Mouse (Mus musculus) embryonic fibroblast, embryonic 13.5 days (primary cell): ENCODE results near the gene Scfd2. TPM values are rescaled to one million over a fixed set of nuclear protein-coding genes. Genes with fewer than 3 reads are reported as not detected.
A peak's percentile ranks its signal among the peaks of the same experiment; 100 is the strongest.

Experiments used
- H3K27ac ChIP-seq: 2 replicates; pipeline ENCODE4 v1.5.1; 2012; ENCODE audit warnings: low read length, control low read depth, inconsistent platforms; ENCODE audit not compliant: insufficient read depth
- H3K4me1 ChIP-seq: 2 replicates; pipeline ENCODE4 v1.6.1; 2011; ENCODE audit warnings: low read length; ENCODE audit not compliant: control insufficient read depth, insufficient read depth
- H3K4me3 ChIP-seq: 2 replicates; pipeline ENCODE4 v1.5.1; 2011; ENCODE audit warnings: mild to moderate bottlenecking, control low read depth, low read length; ENCODE audit not compliant: insufficient read depth
- CTCF ChIP-seq: IDR thresholded peaks from 2 replicates; pipeline ENCODE4 v1.5.1; 2011; ENCODE audit warnings: mild to moderate bottlenecking, control low read depth, low read length, moderate library complexity, borderline replicate concordance; ENCODE audit not compliant: insufficient read depth
- POLR2A ChIP-seq: IDR thresholded peaks from 2 replicates; pipeline ENCODE4 v1.6.1; 2011; ENCODE audit warnings: low read depth, mild to moderate bottlenecking, control low read depth, low read length, moderate library complexity
- polyA plus RNA-seq: library from polyadenylated mRNA; stranded (reverse); fragments of >200 nt; gene quantifications from 2 replicates; pipeline ENCODE4 v1.2.4, GENCODE M21; 2011; ENCODE audit warnings: low read depth; ENCODE audit not compliant: missing spikeins, insufficient read length

Gene Scfd2
- polyA plus RNA-seq, 1 experiment: 11.4 TPM

- Histone ChIP-seq H3K4me1 (peaks cover 10% of the 10 kb centered on the region), H3K27ac (peak overlapping the region; percentile 59), H3K4me3 (no peak overlapping the region)
- TF ChIP-seq CTCF (no peak), POLR2A (no peak)
Observed at GRCm38 (mm10) chr5:74267736-74268369, 263.7 kb downstream of the Scfd2 start.

- H3K27ac ChIP-seq: peak overlapping the region; percentile 71; the same call in 1 of the 2 replicates
- no peak overlapping the region for H3K4me3 ChIP-seq
- H3K4me1 ChIP-seq: peaks cover 10% of the 10 kb centered on the region
- TF ChIP-seq POLR2A (no peak), CTCF (no peak)
Observed at GRCm38 (mm10) chr5:74267196-74267595, 264.4 kb downstream of the Scfd2 start.

GRCm38 (mm10) chr5:74266476-74266819 lies 265.1 kb downstream of the Scfd2 start:
- peaks cover 10% of the 10 kb centered on the region for H3K4me1 ChIP-seq
- TF ChIP-seq CTCF (no peak), POLR2A (no peak)

GRCm38 (mm10) chr5:74265601-74266475 lies 265.7 kb downstream of the Scfd2 start:
- Histone ChIP-seq H3K27ac (no peak overlapping the region), H3K4me1 (peaks cover 10% of the 10 kb centered on the region), H3K4me3 (no peak overlapping the region)
- TF ChIP-seq POLR2A (no peak), CTCF (no peak)

More at GRCm38 (mm10) chr5:74266476-74266819, 265.1 kb downstream of the Scfd2 start:
- Histone ChIP-seq H3K4me3 (no peak overlapping the region), H3K27ac (no peak overlapping the region)

- TF ChIP-seq POLR2A (no peak), CTCF (no peak)
- H3K4me1 ChIP-seq: peaks cover 10% of the 10 kb centered on the region
- H3K4me3 ChIP-seq: no peak overlapping the region
- no peak overlapping the region for H3K27ac ChIP-seq
Observed at GRCm38 (mm10) chr5:74265151-74265550, 266.4 kb downstream of the Scfd2 start.

- Histone ChIP-seq H3K27ac (no peak overlapping the region), H3K4me3 (no peak overlapping the region), H3K4me1 (peaks cover 10% of the 10 kb centered on the region)
- no peak for TF ChIP-seq POLR2A
- TF ChIP-seq CTCF: no peak
Observed at GRCm38 (mm10) chr5:74264541-74264940, 267.0 kb downstream of the Scfd2 start.

- Histone ChIP-seq H3K4me3 (no peak overlapping the region), H3K4me1 (no peaks in the 10 kb centered on the region), H3K27ac (no peak overlapping the region)
- TF ChIP-seq POLR2A: no peak
- TF ChIP-seq CTCF: no peak
Observed at GRCm38 (mm10) chr5:74261016-74261415, 270.5 kb downstream of the Scfd2 start.

- TF ChIP-seq POLR2A (no peak), CTCF (no peak)
- no peak overlapping the region for H3K27ac ChIP-seq
- H3K4me1 ChIP-seq: no peaks in the 10 kb centered on the region
- H3K4me3 ChIP-seq: no peak overlapping the region
Observed at GRCm38 (mm10) chr5:74260378-74260809, 271.2 kb downstream of the Scfd2 start.

- no peak overlapping the region for H3K27ac ChIP-seq
- H3K4me1 ChIP-seq: no peaks in the 10 kb centered on the region
- TF ChIP-seq POLR2A: no peak
- no peak for TF ChIP-seq CTCF
- no peak overlapping the region for H3K4me3 ChIP-seq
Observed at GRCm38 (mm10) chr5:74256705-74257104, 274.9 kb downstream of the Scfd2 start.

GRCm38 (mm10) chr5:74254996-74255395 lies 276.6 kb downstream of the Scfd2 start:
- no peak for TF ChIP-seq CTCF
- no peak for TF ChIP-seq POLR2A
- Histone ChIP-seq H3K27ac (no peak overlapping the region), H3K4me1 (no peaks in the 10 kb centered on the region), H3K4me3 (no peak overlapping the region)
